Mouse (Mus musculus) heart, postnatal 0 days (tissue): ENCODE data around the gene Camsap3.

Source experiments
- CTCF ChIP-seq: IDR thresholded peaks from 2 replicates; pipeline ENCODE4 v1.5.1; 2016; ENCODE audit warnings: antibody characterized with exemption, control low read depth, low read depth
- EP300 ChIP-seq: IDR thresholded peaks from 2 replicates; pipeline ENCODE4 v1.6.1; 2016; ENCODE audit warnings: antibody characterized with exemption, low read depth

- TF ChIP-seq CTCF (no peak), EP300 (no peak)
These were observed 7.4 kb downstream of the Camsap3 start for GRCm38 (mm10) chr8:3594466-3594865.
